Mouse (Mus musculus) spleen, adult 18-20 months (tissue): ENCODE measurements around the gene Ccdc185.

Experiments
- DNase-seq, 2 experiments: peaks; one replicate each; pipeline ENCODE4 v3.0.0; 2022; ENCODE audit warnings: mixed read lengths in 2 of 2

The Ccdc185 gene

GRCm38 (mm10) chr1:182749080-182749479 is at the start of gene Ccdc185:
Gene Ccdc185 (minus strand): TSS chr1:182749180.
- DNase-seq, result no peak

- DNase-seq, result no peak
These were observed 48.1 kb upstream of the Ccdc185 start for GRCm38 (mm10) chr1:182797048-182797447.

DNA sequence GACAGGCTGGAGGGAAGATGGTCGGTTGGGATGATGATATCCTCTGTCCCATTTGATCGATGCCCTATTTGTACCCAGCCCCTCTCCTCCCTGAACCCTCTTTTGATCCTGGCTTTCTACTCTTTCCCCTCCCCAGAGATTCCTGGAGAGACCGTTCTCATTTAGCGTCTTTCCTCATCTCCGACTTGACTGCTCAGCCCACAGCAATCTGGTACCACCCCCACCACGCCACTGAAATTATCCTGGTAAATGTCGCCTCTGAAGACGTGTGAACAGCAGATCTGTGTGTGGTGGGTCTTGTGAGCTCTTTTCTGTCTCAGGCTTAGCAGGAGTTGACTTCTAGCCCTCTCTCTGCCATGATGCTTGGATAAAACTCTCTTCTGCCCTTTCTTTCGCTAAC is 45.6 kb upstream of the Ccdc185 start:
- DNase-seq, result no peak

- DNase-seq, result no peak
These were observed 45.2 kb upstream of the Ccdc185 start for GRCm38 (mm10) chr1:182794221-182794620.

GRCm38 (mm10) chr1:182792521-182793071 is 43.6 kb upstream of the Ccdc185 start:
- DNase-seq, result peak in 1 of 2 experiments; percentile 35

DNA sequence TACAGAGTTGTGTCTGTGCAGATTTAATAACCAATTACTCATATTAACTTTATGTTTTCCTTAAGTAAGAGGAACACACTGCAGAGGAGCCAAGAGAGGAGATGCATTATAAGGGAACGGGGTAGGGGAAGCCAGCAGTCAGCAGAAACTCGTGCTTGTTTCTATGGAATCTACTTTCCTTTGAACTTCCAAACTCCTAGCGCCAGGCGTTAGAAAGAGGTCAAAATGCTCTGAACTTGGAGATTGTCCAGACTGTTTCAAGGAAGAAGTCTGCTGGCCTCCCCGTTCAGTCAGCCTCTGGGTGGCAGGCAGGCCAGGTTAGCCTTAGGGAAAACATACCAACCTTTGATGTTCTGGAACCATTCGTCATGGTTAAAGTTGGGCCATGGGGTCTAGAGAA is 39.9 kb upstream of the Ccdc185 start:
- no peak for DNase-seq

DNA sequence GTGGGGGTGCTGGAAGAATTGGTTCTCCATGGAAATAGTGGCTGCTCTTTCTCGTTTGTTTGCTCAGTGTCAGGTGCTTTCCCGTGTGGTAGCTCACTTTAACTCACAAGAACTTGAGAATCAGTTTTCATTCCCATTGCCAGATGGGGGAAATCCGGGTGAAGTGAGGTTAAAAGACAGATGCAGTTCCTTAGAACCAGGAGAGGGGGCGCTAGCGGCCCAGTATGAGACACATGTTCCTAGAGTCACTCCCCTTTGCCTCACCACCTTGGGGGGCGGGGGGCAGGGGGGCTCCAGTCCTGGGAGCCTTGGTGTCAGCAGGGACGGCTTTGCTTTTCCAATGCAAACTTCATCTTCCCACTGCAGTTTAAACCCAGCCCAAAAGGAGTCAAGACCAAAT is 38.0 kb upstream of the Ccdc185 start:
- DNase-seq, result no peak

GRCm38 (mm10) chr1:182785504-182785903 is 36.5 kb upstream of the Ccdc185 start:
- DNase-seq, result no peak

- DNase-seq, result no peak
These were observed 35.8 kb upstream of the Ccdc185 start for GRCm38 (mm10) chr1:182784784-182785183.

GRCm38 (mm10) chr1:182783774-182784173 is 34.8 kb upstream of the Ccdc185 start:
- DNase-seq, result no peak

DNA sequence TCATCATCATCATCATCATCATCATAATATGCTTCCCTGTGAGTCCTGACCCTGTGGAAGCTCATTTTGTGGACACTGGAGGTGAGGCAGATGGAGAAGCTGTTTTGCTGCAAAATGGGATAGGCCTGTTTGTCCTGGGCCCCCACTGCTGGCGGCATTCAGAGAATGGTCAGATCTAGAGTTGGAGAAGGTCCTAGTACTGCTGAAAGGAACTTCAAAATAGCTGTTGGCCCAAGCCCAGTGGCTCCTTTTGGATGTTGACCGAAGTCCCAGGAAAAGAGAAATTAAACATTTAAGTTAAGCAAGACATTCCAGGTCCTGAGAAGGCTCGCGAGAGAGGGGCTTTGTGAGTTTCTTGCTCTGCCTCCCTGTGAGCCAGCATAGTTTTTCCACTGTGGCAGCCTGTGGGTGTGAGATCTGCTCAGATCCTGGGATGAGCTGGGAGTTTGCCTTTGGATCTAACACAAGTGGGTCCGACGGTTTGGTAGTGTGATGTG is 30.1 kb upstream of the Ccdc185 start:
- DNase-seq, result no peak

DNA sequence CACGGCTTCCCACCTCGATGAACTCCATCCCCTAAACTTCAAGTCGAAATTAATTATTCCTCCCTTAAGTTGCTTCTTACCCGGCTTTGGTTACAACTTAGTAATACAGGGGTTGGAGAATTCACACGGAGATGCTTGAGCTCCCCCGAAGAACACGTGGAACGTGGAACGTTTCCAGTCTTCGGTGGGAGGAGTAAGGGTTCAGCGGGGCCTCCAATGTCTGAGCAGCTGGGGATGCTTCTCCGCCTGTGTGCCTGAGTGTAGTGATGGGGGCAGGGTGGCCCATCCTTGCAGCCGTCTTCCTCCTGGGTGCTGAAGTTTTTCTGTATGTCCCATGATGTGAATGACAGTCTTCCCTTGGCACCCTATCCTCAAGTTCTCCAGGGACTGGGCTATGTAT is 29.2 kb upstream of the Ccdc185 start:
- no peak for DNase-seq

DNA sequence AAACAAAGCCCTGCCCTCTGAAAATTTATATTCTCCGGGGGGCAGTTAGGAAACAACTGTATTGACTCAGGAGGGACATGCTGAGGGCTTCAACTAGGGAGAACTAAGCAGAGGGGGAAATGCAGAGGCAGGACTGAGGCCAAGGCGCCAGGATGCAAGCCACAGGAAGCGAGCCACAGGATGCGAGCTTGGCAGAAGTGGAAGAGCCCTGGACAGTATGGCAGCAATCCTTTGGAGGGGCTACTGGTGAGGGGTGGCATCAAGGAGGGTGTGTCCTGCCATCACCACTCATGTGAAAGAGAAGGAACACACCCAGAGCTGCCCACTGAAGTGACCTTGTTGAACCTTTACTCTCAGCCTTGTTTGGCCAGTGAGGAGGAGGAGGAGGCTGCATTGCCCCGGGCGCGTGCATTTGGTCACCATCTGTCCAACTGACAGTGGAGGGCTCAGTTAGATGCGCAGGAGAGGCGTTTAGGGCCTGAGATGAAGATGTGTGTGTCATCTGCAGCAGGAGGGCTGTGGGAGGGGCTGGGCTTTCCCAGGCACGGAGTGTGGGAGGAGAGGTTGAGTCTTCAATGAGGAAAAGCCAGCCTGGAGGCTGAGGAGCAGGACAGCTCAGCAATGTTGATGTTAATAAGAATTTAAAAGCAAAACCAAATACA is 27.9 kb upstream of the Ccdc185 start:
- no peak for DNase-seq

DNA sequence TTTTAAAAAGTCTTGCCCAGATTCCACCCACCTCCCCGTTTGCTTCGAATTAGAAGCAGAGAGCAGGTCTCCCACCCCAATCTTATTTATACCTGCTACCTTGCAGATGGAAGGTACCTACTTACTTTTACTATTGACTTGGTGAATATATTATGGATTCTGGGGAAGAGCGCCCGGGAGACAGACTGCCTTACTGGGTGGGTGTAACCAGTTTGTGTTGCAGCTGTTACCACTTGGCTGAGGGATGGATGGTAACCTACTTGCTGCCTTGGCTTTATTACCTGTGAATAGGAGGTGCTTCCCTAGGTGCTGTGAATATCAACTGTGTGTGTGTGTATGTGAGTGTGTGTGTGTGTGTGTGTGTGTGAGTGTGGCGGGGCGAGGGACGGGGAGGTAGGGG is 26.6 kb upstream of the Ccdc185 start:
- DNase-seq, result no peak

GRCm38 (mm10) chr1:182764541-182765281 is 15.7 kb upstream of the Ccdc185 start:
- DNase-seq, result no peak

DNA sequence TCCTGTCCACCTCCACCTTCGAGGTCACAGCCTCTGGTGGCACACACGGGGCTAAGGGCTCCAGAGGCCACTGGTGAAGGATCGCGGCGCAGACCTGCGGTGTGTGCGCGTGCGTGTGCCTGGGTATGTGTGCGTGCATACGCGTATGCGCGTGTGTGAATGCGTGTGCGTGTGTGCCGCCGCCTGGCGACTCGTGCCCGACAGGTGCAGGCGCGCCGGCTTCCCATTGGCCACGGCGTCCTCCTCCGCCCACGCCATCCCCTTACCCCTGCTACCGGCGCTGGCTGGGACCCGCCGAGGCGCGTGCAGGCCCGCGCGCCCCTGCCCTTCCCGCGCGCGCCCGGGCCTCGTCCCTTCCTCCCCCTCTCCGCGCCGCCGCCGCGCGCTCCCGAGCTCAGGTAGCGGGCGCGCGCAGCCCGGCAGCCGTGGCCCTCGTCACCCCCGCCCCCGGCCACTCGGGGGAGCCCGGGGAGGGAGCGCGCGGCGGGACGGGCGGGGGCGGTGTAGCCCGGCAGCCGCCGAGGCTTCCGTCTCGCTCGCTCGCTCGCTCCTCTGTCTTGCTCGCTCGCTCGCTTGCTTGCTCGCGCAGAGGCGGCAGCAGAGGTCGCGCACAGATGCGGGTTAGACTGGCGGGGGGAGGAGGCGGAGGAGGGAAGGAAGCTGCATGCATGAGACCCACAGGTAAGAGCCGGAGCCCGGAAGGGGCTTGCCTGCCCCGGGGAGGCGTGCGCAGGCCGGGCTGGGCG is 14.9 kb upstream of the Ccdc185 start, which contains the start of gene Susd4:
Gene Susd4 (plus strand): TSS at position 145 of the 746 bp plus-strand sequence.
- peak; percentile 10 to 13 for DNase-seq

GRCm38 (mm10) chr1:182763191-182763715 is 14.3 kb upstream of the Ccdc185 start:
- no peak for DNase-seq

DNA sequence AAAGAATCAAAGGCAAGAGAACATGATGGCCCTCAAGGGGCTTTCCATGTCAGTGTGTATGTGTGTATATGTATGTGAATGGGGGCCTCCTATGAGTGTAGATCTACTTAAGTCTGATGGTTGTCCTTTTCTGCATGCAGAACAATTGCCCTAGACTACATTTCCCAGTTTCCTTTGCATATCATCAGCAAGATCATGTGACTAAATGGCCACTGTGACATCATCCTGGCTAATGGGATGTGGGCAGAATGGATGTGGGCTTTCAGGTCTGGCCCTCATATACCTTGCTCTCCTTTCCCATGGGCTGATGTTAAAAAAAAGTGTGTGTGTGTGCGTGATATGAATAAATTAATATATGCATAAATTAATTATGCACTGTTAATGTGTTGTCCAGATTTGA is 9.8 kb upstream of the Ccdc185 start:
- DNase-seq, result no peak

- no peak for DNase-seq
These were observed 5.9 kb upstream of the Ccdc185 start for GRCm38 (mm10) chr1:182754865-182755264.

DNA sequence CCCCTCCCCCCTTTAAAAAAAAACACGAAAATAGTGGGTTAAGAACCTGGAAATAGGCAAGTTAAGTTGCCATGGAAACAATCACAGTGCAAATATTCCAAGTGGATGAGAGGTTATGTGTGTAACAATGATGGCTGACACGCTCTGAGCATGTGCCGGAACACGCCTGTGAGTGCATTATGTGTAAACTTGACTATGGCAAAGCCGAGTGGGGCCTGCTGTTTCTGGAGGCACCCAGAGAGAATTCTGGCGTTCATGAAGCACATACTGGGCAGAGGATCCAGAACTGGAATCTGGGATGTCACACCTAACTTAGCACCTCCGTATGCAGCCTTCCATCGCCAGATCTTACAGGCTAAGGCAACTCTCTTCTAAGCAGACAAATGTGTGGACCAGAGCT is 4.7 kb upstream of the Ccdc185 start:
- no peak for DNase-seq

GRCm38 (mm10) chr1:182751301-182751700 is 2.3 kb upstream of the Ccdc185 start:
- DNase-seq, result no peak

- DNase-seq, result no peak
These were observed 1.1 kb downstream of the Ccdc185 start for GRCm38 (mm10) chr1:182747834-182748233.

GRCm38 (mm10) chr1:182747081-182747480 is 1.9 kb downstream of the Ccdc185 start:
- no peak for DNase-seq
